Mouse (Mus musculus) left cerebral cortex, postnatal 10 days (tissue): ENCODE measurements around the gene Naxe. TPM values are rescaled to one million over a fixed set of nuclear protein-coding genes. Genes with fewer than 3 reads are reported as not detected.

Experiments
- DNase-seq, 2 experiments: peaks; one replicate each; pipeline ENCODE4 v3.0.0; 2021 to 2022; ENCODE audit warnings: low spot score in 2 of 2, mixed read lengths in 1 of 2; ENCODE audit errors: extremely low spot score in 1 of 2
- intact Hi-C: fragments of 180-260 bp; cut with DNase I; formaldehyde crosslinking; loops from one replicate; pipeline ENCODE4 v1.15.1; 2025
- total RNA-seq, 2 experiments: library from RNA; stranded (reverse); gene quantifications; 2 replicates each; pipeline ENCODE4 v1.2.3; 2021

The Naxe gene
- total RNA-seq, 2 experiments from 2014 or later = 60.7 to 67.8 TPM

- intact Hi-C loops = loop anchor here (2.0 kb wide), 1 partner anchor 103 kb away; the partner anchor contains the start of gene Nes
- no peak for DNase-seq
These were observed 15.3 kb upstream of the Naxe start for GRCm38 (mm10) chr3:88073631-88074030.

- DNase-seq = peak; percentile 81 to 85
- intact Hi-C loops = loop anchor here (2.0 kb wide), 3 partner anchors 59 to 135 kb away; partner anchors contain the start of gene Nes
These were observed 13.5 kb upstream of the Naxe start for GRCm38 (mm10) chr3:88071783-88072182.

- intact Hi-C loops = no loop called here
- DNase-seq = no peak
These were observed 10.1 kb upstream of the Naxe start for GRCm38 (mm10) chr3:88068386-88068785.

- no peak for DNase-seq
These were observed 1.3 kb downstream of the Naxe start for GRCm38 (mm10) chr3:88057030-88057429.

GRCm38 (mm10) chr3:88049532-88049931 is 8.8 kb downstream of the Naxe start:
- no peak for DNase-seq
- intact Hi-C loops = no loop called here

More at GRCm38 (mm10) chr3:88057030-88057429, 1.3 kb downstream of the Naxe start:
- intact Hi-C loops = no loop called here

DNA sequence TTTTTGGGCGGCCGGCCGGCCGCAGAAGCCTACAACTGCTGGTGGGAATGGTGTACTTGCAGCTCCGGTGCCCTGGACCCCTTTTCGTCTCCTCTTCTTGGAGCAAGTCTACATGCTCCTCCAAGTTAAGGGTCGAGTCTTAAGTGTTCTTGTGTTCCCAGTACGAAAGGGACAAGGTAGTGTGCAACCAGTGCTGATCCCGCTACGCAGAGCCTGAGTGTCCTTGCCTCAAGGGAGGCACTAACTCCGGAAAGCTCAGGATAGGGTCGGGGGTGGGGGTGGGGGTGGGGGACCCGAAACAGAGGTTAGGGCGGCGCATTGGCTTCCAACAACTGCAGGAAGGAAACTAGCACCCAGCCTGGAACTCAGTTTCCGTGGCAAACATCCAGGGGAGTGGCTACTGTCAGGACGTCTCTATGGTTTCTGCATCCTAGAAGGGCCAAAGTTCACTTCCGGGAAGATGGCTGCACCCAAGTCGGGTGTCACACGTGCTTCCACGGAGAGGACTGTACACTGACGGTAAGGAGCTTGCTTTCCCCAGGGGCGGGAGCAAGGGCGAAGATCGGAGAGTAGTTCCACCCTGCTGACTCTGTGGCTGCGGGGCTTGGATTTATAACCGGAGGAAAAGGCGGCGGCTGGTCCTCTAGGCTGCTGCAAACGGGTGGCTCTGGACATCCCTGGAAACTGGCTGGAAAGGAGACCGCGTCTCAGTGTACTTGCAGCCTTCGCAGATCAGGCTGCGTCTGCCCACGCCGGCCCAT is 15.5 kb downstream of the Naxe start, which contains the start of gene Gpatch4:
Gpatch4 (plus strand) TSS at position 448 of the 761 bp plus-strand sequence.
- DNase-seq = peak; percentile 91 to 95
- intact Hi-C loops = no loop called here

DNA sequence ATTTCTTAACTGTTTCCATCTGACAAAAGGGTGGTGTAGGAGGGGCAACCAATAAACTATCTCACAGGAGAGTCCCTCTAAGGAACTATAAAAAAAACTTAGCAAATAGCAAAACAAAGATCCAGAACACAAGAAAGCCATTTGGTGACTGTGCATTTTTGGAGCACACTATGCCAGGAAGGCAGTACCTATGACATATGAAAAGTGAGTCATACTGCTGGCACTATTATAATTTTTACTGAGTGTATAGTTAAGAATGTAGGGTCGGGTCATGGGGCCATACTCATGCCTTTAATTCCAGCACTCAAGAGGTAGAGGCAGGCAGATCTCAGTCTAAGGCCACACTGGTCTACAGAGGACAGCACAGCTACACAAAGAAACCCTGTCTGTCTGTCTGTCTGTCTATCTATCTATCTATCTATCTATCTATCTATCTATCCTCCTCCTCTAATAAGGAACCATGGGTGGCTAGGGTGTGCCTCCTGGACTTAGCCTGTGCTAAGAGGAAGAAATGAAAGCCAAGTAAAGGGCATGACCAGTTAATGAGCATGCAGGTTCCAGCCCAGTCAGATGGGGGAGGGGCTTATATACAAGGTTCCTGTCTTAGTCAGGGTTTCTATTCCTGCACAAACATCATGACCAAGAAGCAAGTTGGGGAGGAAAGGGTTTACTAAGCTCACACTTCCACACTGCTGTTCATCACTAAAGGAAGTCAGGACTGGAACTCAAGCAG is 22.6 kb downstream of the Naxe start:
- no peak for DNase-seq
- intact Hi-C loops = no loop called here

- no peak for DNase-seq
- intact Hi-C loops = no loop called here
These were observed 24.8 kb downstream of the Naxe start for GRCm38 (mm10) chr3:88033506-88033905.

DNA sequence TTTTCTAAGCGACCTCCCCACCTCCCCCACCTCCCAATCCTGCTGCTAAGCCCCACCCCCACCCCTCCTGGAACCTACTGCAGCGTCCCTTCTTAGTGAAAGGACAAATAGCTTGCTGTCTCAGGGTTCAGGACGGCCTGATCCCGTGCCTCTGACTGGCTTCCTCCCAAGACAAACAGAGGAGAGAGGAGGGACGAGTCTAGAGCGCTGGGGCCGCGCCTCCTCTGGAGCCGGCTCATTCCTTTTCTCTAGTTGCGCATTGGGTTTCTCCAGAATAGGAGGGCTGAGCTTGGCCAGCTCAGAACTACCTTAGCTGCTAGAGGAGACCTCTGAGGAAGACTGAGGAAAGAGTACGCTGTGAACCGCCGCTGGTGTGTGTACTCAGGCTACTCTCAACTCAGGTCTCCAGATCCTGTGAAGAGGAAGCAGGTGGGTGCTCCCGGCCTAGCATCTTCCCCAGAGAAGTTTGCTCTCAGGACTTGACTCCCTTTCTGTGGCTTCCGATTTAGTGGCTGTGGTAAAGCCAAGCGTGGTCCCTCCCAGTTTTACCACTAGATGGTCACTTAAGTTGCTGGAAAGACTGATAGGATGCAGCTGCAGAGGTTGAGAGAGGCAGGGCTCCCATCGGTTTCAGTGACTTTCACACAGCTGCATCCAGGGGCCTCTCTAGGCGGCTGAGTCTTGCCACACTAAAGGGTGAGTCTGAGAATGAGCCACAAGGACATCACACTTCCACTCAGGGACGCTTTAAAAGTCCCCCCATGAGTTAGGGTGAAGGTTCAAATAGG is 27.5 kb downstream of the Naxe start:
- intact Hi-C loops = no loop called here
- peak in 1 of 2 experiments; percentile 65 for DNase-seq

DNA sequence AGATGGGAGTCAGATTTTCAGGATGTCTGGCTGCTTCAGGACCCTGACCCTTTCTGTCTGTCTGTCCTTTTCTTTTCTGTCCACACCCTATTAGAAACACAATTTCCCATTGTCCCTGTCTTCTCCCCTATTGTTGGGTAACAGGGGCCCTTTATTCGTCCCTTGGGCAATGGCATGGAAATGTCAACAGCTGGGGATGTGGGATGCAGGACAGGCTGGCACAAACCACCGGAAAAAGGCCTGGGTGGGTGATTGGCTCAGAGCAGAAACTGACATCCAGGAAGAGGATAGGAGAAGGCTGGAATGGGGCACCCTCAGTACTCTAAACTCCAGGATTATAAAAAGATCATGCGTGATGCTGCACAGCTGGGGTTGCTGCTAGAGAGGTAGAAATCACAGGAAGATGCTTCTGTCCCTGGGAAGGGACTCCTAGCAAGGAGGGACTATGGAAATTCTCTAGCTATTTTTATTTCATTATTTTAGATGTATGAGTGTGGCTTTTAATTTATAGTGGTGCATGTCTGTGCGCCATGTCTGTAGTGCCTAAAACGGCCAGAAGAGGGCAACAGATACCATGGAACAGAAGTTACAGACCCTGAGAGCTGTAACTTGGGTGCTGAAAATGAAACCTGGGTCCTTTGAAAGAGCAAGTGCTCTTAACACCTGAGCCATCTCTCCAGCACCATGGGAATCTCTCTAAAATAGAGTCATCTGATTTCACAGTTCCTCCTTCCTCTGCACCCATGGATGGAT is 30.7 kb downstream of the Naxe start, which contains the start of gene Hapln2:
Hapln2 (minus strand) TSS at position 150 of the 753 bp plus-strand sequence.
- intact Hi-C loops = no loop called here
- no peak for DNase-seq

DNA sequence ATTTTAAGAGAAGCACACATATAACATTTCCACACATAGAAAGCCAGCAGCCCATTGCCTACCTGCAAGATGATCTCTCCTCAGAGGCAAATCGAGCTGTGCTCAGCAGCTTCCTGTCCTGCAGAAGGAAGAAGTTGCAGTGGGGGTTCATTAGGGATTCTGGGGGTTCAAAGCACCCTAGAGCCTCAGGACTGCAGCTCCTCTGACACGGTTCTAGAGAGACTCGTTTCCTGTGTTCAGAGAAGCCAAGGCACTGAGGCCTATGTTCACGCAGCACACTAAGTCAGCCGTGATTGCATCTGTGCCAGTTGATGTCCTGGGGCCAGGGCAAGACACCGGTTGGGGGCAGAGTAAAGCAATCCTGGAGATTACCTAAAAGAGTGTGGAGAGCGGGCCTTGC is 31.5 kb downstream of the Naxe start:
- DNase-seq = no peak
- intact Hi-C loops = no loop called here

GRCm38 (mm10) chr3:88023192-88024074 is 34.9 kb downstream of the Naxe start:
- peak in 1 of 2 experiments; percentile 47 for DNase-seq
- intact Hi-C loops = no loop called here

GRCm38 (mm10) chr3:88022322-88023191 is 35.7 kb downstream of the Naxe start:
- DNase-seq = peak; percentile 45 to 89
- intact Hi-C loops = no loop called here

DNA sequence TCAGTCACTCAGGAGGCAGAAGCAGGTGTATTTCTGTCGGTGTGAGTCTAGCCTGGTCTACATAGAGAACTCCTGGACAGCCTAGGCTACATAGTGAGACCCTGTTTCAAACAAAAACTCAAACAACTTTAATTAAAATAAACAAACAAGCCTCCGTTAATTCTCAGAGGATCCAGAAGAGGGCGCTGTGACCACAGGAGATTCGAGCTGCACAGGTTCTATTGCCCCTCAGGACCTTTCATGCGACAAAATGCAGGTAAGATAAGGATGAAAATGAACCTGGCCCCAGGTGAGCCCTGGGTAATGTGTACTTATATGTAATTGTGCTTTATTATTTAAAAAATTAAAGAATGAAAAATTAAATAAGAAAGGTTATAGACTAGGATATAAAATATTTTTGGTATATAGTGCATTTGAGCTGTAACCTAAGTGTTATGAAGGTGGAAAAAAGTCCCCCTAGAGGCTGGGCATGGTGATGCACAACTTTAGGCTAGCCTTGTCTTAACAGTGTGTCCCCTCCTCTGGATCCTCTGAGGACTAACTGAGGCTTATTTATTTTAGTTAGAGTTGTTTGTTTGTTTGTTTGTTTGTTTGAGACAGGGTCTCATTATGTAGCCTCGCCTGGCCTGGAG is 47.5 kb downstream of the Naxe start:
- intact Hi-C loops = no loop called here
- no peak for DNase-seq
